Mouse (Mus musculus) urinary bladder, postnatal 10 days (tissue): Measurements from ENCODE around the gene Arl3.

Experiments
- DNase-seq: peaks from one replicate; pipeline ENCODE4 v3.0.0; 2022; ENCODE audit warnings: low spot score

The Arl3 gene

GRCm38 (mm10) chr19:46572951-46573937, at the start of gene Arl3, which contains the start of gene Sfxn2:
Gene Arl3, minus strand, starts transcription at chr19:46573198.
Gene Sfxn2, plus strand, starts transcription at chr19:46573365.
- DNase-seq, result peak; percentile 81

DNA sequence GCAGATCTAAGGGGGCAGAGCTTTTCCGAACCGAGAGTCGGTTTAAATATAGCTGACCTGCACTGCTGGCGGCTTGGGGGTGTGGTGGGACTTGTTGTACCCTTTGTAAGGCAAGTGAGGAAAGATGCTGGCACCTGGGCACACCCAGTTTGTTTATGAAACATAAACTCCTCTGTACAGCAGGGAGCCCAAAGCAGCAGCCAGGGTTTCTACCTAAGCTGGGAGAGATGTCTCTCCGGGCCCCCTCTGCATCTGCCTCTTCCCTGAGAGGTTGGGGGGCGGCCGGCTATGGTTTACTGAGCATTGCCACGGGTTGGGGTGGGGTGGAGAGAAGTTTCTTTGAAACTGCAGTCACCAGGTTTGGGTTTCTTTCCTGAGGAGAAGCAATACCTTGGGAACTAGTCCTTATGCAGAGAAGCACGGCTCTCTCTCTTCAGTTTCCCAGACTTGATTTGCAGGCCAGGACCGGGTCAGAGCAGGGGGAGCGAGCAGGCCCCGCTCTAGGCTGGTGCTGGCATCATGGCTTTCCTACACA, 49.7 kb upstream of the Arl3 start:
- no peak for DNase-seq

DNA sequence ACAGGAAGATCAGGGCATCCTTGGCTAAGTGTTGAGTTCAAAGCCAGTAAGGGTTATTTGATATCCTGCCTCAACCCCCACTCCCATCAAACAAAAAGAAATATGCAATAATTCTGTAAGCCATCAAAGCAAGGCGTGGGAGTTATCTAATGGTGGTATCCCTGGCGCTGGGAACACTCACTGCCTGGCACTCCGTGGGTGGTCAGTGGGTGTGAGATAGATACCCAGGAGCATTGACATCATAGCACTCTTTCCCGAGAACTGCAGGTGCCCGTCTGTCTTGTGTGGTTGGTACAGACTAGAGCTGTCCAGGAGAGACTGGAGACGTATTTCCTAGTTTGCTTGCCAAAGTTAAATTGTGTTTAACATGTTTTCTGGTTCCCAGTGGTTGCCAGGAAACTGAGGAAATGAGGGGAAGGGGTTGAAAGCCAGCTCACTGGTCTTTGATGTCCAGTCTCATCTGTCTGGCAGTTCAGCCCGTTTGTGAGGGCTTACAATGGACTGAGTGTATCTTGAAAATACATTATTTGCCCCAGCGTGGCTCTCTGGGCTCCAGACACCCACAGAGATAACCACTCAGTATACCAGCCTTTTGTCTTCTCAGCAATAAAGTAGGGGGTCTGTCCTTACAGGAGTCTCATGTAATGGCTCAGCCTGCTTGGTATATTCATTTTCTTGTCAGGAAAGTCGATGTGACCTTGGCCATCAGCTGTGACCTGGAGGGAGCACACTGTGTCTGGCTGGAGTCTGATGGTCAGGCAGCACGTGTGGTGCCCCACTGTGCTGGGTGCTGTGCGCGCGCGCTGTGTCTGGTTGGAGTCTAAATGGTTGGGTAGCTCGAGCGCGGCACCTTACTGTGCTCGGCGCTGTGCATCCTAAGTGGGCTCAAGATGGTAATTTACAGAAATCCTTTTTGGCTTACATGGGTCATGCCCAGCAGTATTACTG, 48.5 kb upstream of the Arl3 start:
- DNase-seq, result no peak

DNA sequence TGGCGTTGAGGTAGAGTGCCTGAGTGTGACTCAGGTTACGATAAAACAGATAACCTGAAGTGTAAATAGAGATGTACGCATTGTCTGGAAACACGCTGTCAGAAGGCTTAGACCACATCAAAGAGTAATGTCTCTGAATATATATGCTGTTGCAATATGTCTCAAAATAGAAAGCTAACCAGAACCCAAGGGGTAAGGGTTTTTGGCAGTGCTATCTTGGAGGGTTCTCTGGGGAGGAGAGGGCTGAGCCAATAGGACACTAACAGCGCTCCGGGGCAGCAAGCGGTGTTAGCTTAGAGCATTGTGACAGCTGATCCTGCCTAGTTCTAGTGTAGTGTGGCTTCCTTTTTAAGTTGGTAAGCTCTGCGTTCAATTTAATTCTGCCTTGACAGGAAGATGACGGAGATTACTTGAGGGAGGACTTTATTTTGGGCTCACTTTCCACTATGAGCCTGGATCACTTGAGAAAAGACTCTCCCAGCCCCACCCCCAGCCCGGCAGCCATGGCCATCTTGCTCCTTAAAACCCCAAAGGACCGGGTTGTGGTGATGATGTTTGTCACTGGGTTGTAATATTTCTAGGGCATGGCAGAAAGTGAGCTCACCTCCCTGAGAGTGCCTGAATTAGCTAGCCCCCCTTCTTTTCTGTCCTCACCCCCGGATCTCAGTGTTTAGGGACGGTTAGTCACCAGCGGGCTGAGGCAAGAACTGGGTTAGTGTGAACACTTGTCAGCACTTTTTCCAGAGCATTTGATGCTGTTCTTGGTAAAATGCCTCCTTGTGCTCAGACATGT, 47.2 kb upstream of the Arl3 start:
- no peak for DNase-seq

DNA sequence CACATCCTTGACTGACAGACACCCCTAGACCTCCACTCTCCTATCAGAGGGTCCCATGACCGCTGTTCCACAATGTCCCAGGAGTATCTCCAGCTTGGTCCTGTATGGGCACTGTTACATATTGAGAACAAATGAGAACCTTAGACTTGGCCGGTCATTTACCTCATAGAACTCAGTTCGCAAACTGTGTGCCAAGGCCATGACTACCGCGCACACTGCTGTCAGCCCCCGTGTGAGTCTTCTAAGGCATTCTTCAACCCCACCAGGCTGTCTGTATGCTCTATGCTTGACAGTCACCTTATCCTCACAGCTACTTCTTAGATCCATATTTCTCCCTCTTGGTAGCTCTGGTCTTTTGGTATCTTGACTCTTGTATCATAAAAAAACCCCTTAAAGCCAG, 46.5 kb upstream of the Arl3 start:
- DNase-seq, result no peak

DNA sequence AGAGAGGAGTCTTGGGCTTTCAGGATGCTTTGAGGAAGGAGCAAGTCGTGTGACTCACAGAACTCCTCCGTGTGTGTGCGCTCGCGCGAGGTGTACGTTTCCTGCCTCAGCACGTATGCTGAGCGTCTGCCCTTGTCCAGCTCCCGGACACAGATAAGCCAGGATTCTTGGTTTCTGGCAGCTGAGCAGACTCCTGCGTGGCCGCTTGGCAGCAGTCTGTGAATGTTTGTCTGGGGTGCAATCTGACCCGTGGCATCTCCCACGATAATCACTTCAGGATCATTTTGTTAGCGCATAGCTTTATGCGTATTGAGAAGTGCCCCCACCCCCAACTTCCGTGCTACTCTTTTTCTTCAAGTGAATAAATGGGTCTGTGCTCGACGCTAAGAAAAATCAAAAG, 46.0 kb upstream of the Arl3 start:
- no peak for DNase-seq

DNA sequence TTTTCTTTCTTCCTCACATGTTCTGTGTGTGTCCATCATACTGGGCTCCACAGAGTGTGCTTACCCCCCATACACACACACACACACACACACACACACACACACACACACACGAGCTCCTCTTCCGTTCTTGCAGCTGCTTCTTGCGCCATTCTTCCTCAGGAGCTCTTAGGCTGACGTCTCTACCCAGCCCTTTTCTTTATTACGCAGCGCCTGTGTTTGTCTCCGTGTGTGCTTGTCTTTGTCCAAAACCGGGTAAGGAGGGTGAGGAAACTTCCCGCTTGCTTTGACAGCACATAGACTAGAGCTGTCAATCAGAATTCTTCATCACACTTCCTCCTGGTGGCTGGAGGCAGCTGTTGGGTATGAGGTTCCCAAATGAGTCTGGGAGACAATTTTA, 45.3 kb upstream of the Arl3 start:
- no peak for DNase-seq

- no peak for DNase-seq
These were observed 44.4 kb upstream of the Arl3 start for GRCm38 (mm10) chr19:46617361-46617760.

- no peak for DNase-seq
These were observed 43.4 kb upstream of the Arl3 start for GRCm38 (mm10) chr19:46616378-46616777.

DNA sequence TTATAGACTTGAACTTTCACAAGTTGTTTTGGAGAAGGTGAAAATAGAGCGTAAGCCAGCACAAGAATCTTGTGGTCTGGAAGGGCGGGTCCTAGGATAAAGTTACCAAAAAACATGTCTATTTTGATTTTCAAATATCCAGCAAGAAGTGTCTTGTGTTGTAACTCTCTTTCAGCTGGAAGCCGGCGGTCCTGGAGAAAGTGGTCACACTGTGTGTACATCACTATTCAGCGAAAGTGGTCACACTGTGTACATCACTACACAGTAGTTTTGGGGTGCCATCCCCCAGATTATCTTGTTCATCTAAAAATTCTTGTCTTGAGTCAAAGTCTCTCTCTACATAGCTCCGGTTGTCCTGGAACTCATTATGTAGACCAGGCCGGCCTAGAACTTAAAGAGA, 35.2 kb upstream of the Arl3 start:
- no peak for DNase-seq

GRCm38 (mm10) chr19:46607424-46607823, 34.4 kb upstream of the Arl3 start:
- no peak for DNase-seq

DNA sequence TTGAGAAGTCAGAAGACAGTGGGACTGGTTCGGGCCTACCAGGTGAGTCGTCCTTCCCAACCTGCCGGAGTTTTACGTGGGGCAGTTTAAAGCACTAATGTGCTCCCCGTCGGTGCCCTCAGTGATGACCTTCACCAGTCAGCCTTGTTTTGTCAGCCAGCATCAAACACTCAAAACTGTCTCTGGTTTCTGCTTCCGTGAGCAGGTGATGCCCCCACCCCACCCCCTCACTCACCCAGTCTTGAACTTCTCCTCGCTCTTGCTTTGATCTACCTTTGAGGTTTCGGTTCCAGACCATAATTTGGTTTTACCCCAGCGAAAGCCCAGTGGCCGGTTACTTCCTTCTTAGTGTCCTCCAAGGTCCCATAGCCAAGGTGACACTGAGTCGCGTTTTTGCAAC, 33.7 kb upstream of the Arl3 start:
- no peak for DNase-seq

GRCm38 (mm10) chr19:46602406-46602805, 29.4 kb upstream of the Arl3 start:
- DNase-seq, result no peak

DNA sequence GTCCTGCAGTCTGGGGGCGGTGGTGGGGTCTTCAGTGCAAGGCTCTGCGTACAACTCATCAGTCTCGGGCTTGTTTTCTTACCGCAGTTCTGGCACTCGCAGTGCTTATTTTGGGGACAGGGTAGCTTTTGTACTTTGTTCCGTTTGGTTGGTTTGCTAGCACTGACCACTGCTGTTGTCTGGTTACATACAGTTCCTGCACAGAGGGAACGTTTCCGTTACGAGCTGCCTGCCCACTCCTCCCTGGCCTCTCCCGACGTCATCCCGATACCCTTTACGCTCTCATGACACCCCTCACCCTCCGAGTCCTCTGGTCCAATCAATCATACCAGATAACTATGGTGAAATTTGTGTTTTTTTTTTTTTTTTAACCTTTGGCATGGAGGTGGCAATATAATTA, 28.5 kb upstream of the Arl3 start:
- DNase-seq, result no peak

DNA sequence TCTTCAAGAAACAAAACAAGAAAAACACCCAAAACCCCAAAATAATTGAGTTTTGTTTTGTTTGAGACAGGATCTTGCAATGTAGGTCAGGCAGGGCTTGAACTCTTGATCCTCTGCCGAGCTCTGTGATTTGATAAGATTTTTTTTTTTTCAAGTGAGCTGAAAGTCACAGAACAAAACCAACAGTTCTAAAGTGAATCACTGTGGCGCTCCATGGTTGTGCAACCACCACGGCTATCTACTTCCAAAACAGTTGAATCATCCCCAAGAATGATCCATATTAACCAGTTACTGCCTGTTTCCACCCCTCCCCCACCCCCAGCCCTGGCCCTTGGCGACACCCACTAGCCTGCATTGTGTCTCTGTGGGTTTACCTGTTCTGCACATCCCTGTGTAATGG, 27.4 kb upstream of the Arl3 start:
- DNase-seq, result no peak

DNA sequence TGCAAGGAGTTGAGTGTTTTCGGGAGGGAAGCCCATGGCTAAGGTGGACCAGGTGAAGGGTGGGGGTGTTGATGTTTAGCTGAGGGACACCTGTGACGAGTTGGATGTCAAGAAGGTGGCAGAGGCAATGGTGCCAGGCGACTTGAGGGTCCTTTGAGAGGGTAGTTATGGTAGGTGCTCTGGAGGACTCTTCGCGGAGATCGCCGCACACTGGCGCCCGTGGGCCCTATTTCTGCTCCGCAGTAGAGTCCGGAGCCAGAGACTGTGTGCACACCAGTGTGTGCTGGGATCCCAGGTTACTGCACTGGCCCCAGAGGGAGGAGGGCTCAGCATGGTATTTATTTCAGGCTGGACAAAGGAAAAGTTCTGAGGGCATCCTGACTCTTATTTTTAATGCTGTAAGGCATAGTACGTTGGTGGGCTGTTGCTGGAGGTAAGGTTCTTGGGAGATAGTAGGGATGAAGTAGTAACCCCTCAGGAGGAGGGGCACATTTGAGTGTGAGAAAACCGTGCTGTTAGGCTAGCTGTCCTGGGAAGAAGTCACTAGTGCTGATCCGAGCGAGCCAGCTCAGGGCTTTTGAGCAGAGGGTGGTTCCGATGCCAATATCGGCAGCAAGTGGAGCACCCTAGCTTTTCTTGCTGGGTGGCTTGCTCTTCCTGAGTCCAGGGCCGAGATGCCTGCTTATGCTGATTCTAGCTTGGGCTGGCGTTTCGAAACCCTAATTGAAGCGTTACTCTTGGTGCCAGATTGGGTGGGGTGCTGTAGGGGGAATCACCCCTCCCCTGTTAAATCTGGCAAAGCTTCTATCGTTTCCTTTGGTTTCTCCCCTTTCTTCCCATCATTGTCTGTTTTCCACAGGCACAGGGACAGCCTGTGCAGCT, 26.6 kb upstream of the Arl3 start:
- no peak for DNase-seq

GRCm38 (mm10) chr19:46598720-46599252, 25.8 kb upstream of the Arl3 start, which contains the start of gene Wbp1l:
Gene Wbp1l, plus strand, starts transcription at chr19:46599084.
- DNase-seq, result peak; percentile 86

DNA sequence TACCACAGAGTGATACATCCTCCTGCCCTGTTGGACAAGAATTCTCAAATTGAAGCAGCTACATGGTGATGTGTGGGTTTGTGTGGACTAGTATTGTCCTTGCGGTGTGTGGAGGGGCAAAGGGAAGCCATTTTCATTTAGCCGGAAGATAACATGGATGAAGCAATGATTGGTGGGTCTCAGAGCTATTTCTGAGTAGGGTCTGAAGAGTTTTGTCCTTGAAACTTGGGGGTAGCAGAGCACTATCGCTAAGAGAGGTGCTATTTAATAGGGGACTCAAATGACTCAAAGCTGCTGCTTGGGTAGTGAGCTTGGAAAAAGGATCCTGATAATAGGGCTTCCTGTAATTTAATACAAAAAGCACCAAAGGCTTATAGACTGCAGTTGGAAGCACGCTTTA, 25.2 kb upstream of the Arl3 start:
- DNase-seq, result no peak

DNA sequence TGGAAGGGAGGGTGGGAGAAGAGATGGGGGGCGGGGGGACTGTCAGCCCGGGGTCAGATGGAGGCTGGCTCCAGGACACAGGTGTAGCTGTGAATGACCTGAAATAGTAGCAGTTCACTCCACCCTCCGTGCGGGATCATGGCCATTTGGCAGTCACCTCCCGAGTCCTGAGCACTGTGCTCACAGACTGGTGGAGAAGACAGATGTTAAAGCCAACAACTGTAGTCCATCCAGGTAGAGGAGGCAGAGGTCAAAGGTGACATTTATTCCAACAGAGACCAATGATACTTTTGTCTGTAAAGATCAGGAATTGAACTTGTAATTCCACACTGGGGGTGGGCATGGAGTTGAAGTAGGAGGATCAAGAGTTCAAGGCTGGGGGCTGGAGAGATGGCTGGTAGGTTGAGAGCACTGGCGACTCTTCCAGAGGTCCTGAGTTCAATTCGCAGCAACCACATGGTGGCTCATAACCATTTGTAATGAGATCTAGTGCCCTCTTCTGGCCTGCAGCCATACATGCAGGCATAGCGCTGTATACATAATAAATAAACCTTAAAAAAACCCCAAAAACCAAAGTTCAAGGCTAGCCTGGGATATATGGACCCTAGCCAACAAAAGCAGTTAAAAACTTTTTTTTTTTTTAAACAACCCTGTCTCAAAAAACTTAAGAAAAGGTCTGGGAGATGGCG, 19.9 kb upstream of the Arl3 start:
- DNase-seq, result no peak

DNA sequence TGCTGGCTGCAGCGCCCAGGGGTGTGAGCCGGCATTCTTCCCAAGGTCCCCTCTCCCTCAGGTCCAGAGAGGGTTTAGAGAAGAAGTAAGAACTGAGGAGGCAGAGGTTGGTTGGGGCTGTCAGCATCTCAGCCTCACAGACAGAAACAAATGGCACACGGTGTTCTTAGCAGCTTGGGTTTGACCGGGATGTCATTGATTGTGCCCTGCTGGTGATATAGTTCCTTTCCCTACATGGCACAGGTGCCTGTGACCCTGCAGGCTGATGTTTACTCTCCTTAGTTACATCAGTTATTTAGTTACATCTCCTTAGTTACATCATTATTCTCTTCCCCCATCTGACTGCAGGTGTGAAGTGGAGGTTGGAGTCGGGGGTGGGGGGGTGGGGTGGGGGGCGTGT, 18.6 kb upstream of the Arl3 start:
- no peak for DNase-seq
